Mouse (Mus musculus) adrenal gland, postnatal 4 days (tissue): ENCODE data around the gene S100a3. TPM values are rescaled to one million over a fixed set of nuclear protein-coding genes. Genes with fewer than 3 reads are reported as not detected.

ENCODE experiments used
- DNase-seq, 2 experiments: peaks; one replicate each; pipeline ENCODE4 v3.0.0; 2021 to 2022; ENCODE audit warnings: low spot score in 2 of 2, mixed read lengths in 2 of 2
- total RNA-seq, 2 experiments: library from RNA; stranded (reverse); gene quantifications; 2 replicates each; pipeline ENCODE4 v1.2.3; 2021

S100a3 gene
- total RNA-seq, 2 experiments from 2014 or later, result not detected

GRCm38 (mm10) chr3:90600458-90601195 lies 40.2 kb downstream of the S100a3 start:
- no peak for DNase-seq

DNA sequence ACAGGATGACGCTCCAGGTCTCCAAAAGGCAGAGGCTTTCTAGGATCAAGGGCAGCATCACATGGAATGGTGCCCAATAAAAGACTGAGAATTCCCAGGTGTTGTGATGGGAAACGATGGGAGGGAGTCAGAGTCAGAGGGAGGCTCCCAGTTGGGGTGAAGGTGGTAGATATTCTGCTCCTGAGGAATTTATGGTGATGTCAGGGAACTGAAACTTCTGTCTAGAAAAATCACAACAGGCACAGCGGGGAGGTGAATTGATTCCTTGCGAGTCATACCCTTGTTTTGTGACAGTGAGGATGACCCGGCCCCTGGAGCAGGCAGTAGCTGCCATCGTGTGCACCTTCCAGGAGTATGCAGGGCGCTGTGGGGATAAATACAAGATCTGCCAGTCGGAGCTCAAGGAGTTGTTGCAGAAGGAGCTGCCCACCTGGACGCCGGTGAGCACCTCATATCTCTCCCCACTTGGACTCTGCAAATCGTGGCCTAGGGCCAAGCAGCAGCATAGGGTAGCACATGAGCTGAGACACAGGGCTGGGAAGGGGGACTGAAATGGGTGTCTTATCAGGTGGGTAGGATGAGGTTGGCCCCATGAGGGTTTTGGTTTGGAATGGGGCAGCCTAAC lies 41.2 kb downstream of the S100a3 start, which contains the start of gene Gm42674:
TSS of gene Gm42674 (plus strand) at position 419 of the 625 bp plus-strand sequence.
- no peak for DNase-seq

DNA sequence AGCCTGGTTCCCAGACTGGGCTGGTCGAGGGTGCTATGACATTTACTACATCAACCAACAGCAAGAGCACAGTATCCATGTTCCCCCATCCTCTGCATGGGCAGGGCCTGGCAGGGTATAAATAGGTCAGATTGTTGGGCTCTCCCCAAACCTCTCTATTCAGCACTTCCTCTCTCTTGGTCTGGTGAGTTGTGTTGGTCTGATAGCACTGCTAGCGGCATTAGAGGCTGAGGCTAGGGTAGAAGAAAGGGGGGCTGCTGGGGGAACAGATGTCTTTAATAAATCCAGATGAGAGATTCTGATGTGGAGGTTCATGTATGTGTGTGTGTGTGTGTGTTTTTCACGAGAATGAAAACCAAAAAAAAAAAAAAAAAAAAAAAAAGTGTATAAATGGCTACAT lies 43.2 kb downstream of the S100a3 start, which contains the start of gene S100a4:
TSS of gene S100a4 (plus strand) at position 149 of the 400 bp plus-strand sequence.
- no peak for DNase-seq

GRCm38 (mm10) chr3:90604416-90604815 lies 44.0 kb downstream of the S100a3 start:
- DNase-seq, result peak in 1 of 2 experiments; percentile 46

DNA sequence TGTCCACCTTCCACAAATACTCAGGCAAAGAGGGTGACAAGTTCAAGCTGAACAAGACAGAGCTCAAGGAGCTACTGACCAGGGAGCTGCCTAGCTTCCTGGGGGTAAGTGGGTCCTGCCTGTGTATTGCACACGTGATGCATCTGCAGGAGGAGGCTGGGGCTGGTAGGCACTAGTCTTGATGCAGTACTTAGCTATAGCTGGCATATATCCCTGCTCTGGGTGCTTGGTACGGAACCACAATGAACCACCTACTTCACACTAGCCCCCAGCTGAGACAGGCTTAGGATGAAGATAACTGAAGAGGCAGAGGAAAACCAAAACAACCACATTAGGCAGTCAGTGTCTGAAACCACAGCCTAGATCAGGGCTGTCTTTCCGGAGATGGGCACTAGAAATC lies 44.7 kb downstream of the S100a3 start:
- DNase-seq, result no peak

- no peak for DNase-seq
Observed at GRCm38 (mm10) chr3:90605736-90606135, 45.4 kb downstream of the S100a3 start.

GRCm38 (mm10) chr3:90606185-90606584 lies 45.8 kb downstream of the S100a3 start:
- DNase-seq, result no peak

DNA sequence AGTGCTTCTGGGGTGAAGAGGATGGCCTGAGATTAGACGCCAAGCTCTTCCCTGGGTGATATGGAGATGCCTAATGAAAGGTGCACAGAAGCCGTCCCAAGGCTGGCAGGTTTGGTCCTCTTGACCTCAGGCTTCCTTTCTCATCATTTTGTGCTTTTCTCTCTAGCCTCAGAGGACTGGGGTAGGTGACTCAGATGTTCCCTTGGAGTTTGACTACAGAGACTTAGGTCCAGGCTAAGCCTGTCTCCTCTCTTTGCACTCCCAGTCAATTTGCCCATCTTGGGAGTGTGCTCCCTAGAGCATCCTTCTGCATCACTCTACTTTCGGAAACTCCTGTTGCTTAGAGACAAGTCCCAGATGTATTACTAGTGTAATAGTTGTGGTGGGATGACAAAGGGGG lies 47.0 kb downstream of the S100a3 start:
- DNase-seq, result no peak

DNA sequence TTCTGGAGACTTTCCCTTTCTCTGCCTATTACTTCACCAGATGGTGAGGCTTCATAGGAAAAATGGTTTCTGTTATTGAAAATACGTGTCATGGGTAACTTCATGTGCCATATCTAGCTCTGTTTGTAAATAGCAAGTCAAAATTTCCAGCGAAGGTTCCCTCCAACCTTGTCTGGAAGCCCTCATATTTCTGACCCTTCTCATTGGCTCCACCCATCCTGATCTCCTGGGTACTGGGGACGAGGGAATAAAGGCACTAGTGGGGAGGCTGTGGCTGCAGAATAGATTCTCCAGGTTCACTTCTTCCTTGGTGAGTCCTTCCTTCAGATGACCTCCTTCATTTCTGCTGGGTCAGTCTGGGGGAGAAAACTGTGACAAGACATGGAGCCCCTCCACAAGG lies 47.8 kb downstream of the S100a3 start, which contains the start of gene S100a5:
TSS of gene S100a5 (plus strand) at position 301 of the 400 bp plus-strand sequence.
- DNase-seq, result no peak

DNA sequence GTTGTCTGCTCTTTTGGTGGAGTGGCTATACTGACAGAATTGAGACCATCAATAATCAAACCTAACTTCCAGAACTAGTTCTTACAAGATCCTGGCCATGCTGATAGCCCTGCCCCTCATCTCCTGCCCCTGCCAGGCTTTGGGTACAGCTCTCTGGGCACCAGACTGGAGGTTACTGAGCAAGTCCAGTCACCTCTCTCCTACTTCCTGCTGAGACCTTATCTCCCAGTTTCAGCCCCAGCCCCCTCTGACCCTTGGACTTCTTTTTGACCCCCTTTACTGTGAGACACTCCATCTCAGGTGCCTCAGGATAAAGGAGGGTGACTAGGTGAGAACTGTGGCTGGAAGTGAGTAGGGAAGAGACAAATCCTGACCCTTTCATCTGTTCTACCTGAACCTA lies 48.7 kb downstream of the S100a3 start:
- no peak for DNase-seq

GRCm38 (mm10) chr3:90611494-90611893 lies 51.1 kb downstream of the S100a3 start:
- DNase-seq, result no peak

DNA sequence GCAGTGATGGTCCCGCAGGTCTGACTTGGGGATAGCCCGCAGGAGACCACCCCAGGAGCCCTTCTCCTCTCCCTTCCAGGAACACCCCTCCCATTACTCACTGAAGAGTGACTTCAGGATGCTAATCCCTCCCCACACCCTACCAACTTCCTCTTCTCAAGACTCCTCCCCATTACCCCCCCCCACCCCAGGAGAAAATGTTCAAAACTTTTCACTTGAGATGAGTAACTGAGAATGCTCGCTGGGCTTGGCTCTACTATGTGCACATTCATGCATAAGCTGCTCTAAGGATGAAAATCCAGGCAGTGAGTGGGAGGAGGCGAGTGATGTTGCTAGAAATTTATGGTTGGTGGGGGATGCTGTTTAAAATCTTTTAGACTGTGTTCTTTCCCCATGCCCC lies 51.7 kb downstream of the S100a3 start:
- no peak for DNase-seq

- DNase-seq, result no peak
Observed at GRCm38 (mm10) chr3:90612728-90613291, 52.4 kb downstream of the S100a3 start, which contains the start of gene S100a6. TSS of gene S100a6 (plus strand) at chr3:90612882.

DNA sequence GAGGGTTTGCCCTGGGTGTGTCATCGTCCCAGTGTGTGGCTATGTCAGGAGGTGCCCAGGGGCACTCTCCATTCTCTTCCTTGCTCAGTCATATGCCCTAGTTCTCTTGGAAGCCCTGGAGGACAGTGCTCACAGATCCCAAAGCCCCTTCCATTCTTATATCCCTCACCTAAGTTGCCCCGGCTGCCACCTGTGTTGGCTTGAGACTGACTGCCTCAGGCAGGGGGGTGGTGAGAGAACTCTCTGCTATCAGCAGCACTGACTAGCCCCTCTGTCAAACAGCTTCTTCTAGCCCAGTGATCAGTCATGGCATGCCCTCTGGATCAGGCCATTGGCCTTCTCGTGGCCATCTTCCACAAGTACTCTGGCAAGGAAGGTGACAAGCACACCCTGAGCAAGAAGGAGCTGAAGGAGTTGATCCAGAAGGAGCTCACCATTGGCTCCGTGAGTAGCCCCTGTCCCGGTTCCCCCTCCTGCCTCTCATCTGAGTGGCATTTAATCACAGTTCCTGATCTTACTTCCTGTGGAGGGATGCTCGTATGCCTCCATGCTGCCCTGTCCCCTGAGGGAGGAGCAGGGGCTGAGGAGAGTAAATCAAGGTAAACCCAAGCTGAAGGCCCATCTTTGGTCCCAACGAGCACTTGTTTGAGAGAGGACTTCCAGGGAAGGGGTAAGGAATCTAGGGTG lies 53.2 kb downstream of the S100a3 start:
- DNase-seq, result no peak

DNA sequence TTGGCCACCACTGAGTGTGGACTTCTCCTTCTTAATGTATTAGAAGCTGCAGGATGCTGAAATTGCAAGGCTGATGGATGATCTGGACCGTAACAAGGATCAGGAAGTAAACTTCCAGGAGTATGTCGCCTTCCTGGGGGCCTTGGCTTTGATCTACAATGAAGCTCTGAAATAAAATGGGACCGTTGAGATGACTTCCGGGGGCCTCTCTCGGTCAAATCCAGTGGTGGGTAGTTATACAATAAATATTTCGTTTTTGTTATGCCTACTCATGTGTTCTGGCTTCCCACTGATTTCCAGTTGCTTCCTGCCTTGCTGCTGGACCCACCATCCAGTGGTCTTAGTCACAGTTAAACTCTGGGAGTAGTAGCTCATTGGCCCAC lies 53.8 kb downstream of the S100a3 start:
- DNase-seq, result no peak

DNA sequence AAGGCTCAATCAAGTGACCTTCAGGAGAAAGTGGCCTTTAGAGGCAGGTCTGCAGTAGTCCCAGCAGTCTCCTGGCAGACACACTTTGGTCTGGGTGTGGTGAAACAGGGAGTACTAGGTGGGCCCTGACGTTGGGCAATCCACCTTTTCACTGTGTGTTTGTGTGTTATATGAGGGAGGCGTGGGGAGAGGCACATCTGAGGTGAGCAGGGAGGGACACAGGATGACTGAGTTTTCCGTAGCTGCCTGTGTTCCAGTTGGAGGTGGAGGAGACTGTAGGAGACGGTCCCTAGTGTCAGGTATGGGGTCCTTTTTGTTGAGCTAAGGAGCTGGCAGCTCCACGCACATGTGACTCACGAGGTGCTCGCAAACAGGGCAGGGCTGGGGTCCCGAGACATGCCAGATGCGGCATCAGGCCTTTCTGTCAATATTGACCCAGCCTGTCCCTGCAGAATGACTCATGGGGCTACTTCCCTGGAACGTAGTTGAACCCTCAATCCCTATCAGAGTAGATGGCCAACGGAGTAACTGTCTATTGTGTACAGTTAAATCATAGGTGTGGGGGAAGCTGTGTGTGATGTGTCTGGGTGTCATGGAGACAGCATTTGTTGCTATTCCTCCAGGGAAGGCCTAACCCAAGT lies 54.4 kb downstream of the S100a3 start:
- no peak for DNase-seq

DNA sequence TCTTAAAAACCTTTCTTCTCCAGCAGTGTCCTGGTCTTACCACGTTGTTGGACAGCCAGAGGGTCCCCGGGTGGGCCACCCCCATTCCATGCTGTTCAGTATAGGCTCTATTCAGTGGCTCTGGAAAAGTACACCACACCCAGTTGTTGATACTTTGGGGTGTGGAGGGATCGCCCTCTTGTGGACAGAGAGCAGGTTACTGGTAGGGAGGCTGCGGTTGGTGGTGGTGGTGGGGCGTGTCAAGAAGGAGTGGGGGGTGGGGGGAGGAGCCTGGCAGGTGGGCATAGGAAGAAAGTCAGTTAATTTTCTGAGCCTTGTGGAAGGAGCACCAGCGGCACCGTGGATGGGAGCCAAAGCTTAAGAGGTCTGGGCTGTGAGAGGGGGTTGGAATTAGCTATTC lies 55.0 kb downstream of the S100a3 start:
- peak; percentile 19 to 59 for DNase-seq

DNA sequence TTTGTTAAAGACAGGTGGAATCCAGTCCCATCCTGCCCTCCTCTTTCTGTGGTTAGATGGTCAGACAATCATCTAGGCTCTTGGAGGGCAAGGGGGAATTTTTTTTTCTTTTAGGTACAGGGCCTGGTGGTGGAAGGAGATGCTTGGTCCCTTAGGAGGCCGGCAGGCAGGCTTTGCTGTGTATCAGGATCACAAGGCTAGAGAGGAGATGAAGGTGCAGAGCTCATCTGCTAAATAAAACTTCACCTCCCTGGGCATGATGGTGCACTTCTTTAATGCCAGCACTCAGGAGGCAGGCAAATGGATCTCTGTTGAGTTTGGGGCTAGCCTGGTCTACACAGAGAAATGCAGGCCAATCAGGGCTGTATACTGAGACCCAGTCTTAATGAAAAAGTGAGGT lies 55.5 kb downstream of the S100a3 start:
- DNase-seq, result no peak

DNA sequence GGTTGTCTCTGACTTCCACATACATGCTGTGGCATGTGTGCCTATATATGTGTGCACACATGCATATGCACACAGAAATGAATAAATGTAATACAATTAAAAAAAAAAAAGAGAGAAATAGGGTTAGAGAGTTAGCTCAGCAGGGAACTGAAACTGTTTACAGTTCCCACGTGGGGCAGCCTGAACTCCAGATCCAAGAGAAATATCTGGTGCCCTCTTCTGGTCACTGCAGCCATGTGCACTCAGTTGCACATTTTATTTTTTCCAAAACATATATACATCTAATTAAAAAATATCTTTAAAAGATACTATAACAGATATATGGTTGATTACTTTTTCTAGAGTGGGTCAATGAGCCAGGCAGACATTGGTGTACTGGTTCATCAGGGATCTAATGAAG lies 57.2 kb downstream of the S100a3 start:
- no peak for DNase-seq

DNA sequence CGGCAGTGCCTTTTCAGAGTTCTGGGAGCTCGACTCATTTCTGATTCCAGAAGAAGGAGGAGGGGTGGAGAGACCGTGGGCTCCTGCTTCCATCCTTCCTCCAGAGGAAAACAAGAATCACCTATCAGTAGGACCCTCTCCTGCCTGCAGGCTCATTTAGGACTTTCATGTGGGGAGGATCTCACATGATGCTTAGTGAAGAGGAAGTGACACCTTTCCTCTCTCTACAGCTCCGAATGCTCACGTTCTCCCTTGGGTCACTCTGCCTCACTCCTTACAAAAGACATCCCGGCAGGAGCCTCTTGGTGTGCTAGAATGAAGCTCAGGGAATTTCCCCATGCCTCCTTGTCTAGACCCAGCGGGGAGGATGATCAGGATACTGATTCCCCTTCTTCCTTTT lies 61.2 kb downstream of the S100a3 start:
- no peak for DNase-seq

GRCm38 (mm10) chr3:90623435-90624071 lies 63.2 kb downstream of the S100a3 start:
- peak; percentile 32 to 43 for DNase-seq
